Mouse (Mus musculus) adrenal gland, adult 2 months (tissue): ENCODE data around the gene Gm49394. TPM values are rescaled to one million over a fixed set of nuclear protein-coding genes. Genes with fewer than 3 reads are reported as not detected.

Source experiments
- DNase-seq: peaks from one replicate; pipeline ENCODE4 v3.0.0; 2021
- microRNA-seq, 2 experiments: library from miRNA; unstranded; fragments of <30 nt; microRNA quantifications; one replicate each; pipeline ENCODE4 v1.2.0; 2021
- polyA plus RNA-seq: library from polyadenylated mRNA; depleted of rRNA; stranded (reverse); fragments of >200 nt; gene quantifications from 2 replicates; pipeline ENCODE4 v1.2.3, GENCODE M21; 2012; rRNA removed
- total RNA-seq, 2 experiments: library from RNA; stranded (reverse); gene quantifications; 2 replicates each; pipeline ENCODE4 v1.2.3; 2021

Gm49394 gene
- total and polyA plus RNA-seq, 3 experiments, result not detected

DNA sequence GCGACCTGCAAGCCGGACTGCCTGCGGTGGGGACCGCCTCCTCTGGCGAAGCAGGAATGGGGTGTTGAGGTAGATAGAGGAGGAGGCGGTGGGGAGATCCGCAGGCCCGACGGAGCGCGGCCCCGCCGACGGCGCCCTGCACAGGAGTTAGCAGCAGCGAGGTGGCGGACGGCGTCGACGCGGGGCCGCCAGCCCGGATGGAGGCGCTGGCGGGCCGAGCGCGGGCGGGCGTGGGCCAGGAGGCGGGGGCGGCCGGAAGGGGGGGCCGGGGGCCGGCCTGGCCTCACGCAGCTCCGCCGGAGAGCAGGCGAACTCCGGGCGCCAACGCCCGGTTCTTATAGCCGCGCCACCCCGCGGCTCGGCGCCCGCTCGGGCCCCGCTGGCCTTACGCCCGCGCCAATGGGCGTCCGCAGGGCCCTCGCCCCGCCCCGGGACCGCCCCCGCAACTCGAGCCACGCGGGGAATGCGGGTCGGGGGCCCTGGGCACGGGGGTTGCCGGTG is 10.5 kb downstream of the Gm49394 start:
- peak; percentile 48 for DNase-seq

DNA sequence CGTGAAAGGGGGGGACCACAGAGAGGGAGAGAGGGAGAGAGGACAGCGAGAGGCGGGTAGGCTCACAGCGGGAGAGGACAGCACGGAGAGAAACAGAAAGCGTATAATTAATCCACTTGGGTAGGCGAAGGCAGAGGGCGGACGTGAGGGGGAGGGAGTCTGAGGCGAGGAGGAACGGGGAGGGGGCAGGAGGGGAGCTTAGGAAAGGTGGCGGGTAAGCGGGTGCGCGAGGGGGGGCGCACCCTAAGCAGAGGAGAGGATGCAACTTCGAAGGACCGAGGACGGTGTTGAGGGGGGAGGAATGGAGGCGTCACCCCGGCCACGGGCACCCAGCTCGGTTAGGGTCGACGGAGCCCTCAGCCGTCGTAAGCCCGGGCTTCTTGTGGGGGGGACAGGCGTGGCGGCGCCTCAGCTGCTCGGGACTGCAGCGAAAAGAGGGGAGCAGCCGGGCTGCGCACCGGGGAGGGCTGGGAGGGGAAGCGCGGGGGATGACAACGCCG is 11.0 kb downstream of the Gm49394 start:
- DNase-seq, result no peak

DNA sequence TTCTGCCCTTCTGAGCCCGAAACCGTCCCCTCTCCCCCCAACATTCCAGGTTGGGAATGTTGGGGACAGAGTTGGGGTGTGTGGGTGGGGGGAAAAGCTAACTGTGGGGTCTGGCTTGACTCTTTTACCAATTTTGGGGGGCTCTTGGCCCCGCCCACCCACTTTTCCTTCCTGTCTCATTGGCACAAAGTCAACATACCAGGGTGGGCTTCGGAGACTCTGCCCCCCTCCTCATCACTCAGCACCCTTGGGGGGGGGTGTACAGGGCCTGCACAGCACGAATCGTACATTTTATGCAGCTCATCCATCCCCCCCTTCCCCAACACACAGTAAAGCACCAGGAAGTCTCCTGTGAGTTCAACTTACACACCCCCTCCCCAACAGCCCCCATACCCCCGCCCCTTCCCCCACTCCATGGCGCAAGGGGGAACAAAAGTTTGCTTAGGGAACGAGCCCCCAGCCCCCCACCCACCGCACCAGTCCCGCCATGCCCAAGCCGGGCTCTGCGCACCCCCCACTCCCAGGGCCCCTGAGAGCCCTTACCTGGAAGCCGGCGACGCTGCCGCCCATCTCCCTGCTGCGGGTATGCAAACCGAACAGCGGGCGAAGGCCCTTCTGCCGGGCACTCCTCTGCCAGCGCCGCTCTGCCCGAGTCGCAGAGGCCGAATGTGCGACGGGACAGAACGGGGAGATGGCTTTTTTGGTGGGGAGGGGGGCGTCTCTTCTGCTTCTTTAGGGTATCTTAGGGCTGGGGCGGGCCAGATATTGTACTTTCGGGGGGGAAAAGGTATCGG is 11.7 kb downstream of the Gm49394 start:
- no peak for DNase-seq

DNA sequence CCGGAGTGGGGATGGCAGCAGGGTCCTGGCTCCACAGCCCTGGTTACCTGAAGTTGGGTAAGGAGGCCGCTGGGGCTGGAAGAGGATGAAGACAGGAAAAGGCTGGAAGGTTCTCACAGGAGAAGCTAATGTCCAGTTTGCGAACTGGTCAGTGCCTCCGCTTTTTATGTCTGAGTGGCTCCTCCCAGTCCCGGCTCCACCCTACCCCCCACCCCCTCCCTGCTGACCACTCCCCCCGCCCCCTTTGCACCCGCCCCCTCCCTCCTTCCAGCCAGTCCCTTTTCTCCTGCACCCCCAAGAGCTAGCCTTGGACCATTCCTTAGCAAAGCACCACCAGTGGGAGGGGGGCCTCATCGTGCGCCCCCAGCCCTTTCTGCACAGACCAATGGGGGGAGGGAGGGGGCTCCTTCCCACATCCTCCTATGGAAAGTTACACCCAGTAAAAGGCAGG is 12.4 kb downstream of the Gm49394 start:
- no peak for DNase-seq

DNA sequence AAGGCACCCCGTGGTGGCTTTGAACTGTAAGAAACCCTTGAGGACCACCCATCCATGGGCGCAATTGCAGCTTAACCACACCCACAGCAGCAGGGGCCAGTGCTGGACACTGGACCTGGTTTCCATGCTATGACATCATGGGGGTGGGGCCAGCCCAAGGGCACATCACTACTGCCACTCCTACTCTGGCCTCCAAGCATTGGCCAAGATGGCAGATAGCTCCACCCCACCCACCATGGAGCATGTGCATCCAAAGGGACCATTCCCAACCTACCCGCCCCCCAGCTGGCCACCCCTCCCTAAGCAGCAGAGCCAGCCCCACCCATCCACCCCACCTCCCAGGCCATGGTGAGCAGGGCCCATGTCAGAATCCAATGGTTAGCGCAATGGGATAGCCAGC is 13.7 kb downstream of the Gm49394 start:
- DNase-seq, result no peak

DNA sequence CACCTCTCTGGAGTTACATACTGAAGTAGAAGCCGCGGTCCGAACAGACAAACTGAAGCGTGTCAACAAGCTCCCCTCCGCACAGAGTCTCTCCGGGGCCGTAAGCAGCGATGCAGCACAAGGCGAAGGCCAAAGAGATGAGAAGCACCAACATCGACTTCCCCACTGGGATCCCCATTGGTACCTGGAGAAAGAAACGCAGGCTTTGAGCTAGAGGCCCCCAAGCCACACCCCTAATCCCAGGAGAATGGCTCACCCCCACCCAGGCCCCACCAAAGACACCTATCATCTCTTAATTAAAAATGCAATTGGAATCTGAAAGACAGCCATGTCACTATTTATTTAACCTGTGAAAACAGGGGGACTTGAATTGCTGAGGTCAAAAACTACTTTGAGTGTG is 14.1 kb downstream of the Gm49394 start:
- no peak for DNase-seq

DNA sequence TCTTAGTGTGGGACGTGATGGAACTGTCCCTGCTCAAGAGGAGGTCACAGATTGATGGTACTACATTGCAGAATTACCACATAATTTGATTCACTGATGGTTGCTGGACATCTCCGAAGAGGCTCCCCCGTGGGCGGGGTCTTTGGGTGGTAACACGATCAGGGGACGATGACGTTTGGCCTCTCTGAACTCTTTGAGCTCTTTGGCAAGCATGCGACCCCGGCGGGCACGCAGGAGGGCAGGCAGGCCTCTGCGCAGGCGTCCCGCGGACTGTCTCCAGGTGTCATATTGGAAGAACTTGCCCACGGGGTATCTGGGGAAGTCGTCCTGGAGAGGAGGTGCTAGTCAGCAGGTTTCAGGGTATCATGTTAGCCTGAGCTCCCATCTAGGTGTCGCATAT is 16.0 kb downstream of the Gm49394 start:
- DNase-seq, result no peak

DNA sequence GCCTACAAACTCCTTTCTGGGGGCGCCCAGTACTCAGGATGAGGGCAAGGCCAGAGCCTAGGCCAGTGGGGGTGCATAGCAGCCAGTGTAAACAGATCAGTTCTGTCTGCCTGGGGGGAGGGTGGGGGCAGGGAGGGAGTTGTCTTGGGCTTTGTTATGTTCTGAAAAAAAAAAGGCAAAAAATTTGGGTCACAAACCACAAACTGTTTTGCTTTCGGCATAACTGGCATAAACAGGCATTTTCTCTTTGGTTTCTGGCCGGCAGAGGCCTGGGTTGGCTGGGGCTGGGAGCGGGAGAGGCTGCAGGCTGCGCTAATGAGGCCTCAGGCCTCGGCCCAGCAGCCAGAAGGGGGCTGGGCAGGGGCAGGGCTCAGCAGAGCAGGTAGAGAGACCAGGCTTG is 23.1 kb downstream of the Gm49394 start:
- no peak for DNase-seq

DNA sequence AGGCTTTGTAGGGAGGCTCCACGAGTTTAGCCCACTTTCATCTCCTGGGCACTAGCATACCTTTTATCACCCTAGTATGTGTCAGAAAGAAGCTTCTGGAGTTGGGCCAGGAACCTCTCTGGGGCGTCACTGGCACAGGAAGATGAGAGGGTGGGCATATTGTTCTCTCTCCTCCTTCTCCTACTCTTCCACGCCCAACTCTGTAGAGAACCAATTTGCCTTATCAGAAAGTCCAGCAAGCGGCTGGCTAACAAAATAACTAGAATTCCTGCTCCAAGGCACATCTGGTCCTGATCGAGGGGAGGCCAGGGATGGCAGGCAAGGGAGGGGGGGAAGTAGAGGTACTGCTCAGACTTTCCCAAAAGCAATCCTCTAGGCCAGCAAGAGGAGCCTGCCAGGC is 24.7 kb downstream of the Gm49394 start:
- DNase-seq, result no peak

DNA sequence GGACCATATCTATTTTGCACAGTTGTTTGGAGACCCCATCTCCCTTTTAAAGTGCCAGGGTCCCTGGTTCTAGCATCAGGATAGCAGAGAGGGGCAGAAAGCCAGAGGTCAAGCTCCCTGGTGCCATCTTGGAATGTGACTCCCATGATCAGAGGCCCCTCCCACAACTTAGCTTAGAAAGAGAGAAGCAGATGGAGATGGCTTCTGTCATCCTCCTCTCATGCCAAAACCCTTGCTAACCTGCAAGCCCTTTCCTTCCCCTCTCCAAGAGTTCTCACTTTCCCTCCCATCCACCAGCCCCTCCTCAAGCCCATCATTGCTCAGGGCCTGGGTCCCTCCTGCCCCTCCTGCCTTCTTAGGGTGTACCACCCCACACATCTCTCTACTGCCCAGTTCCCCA is 33.6 kb downstream of the Gm49394 start:
- no peak for DNase-seq

DNA sequence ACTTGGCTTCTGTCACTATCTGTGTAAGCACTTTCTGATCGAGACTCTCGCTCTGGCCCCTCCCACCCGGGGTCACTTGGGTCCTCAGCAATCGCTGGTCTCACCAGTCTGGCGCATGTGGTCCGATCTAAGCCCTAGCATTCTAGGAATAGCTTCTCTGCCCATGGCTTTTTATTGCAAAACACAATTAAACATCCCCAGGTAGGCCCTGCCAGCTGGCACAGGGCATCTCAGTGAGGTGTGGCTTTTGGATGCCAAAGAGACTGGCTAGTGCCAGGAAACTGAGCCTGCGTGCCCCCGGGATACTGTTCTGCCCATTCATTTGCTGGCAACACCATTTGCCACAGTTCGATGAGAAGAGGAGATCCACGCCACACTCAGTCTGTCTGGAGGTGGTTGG is 39.1 kb downstream of the Gm49394 start:
- peak; percentile 43 for DNase-seq

DNA sequence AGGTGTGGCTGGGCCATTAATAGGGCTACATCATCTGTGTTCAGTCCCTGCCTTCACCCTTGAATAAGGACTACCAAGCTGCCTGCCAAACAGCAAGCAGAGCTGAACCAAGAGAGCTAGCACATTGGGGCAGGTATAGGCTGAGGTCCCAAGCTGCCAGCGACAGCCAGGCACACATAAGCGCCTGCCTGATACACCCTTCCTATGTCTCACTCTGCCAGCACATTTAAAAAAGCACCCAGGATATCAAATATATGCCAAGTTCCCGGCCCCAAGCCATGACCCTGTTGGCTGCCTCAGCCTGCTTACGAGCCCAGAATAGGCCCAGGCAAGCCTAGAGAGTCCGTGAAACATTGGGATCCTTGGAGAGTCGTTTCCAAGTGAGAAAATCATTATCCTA is 39.9 kb downstream of the Gm49394 start:
- no peak for DNase-seq

DNA sequence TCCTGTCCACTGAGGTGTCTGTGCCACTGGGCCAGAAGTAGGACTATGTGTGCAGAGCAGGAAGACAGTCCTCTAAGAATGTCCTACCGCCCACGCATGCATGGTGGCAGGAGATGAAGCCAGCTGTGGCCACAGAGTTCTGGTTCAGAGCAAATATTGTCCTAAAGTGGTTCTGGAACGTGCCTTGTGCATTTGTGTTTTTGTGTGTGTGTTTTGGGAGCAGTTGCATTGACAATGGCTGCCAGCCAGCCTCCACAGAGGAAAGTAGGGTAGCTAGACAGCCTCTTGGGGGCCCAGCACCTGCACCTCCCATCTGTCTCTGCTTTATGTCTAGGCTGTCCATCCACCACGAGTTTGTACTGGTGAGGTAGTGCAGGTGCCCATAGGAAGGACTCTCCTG is 47.6 kb downstream of the Gm49394 start:
- no peak for DNase-seq

DNA sequence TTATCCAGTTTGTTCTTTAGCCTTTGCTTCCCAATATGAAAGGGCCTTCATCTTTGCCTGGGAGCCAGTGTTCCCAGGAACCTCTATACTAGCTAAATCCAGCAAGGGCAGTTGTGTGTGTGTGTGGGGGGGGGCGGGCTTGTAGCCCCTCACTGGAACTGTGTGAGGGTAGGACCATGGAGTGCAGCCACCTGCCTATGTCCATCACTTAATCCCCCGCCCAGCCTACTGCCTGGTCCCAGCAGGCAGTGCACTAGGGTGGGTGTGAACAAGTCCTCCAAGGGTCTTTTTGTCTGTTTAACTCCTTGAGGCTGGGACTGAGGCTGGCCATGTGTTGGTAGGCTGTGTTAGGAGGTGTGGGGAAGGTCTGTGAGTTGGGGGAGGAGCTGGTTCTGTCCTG is 56.7 kb downstream of the Gm49394 start:
- DNase-seq, result no peak

DNA sequence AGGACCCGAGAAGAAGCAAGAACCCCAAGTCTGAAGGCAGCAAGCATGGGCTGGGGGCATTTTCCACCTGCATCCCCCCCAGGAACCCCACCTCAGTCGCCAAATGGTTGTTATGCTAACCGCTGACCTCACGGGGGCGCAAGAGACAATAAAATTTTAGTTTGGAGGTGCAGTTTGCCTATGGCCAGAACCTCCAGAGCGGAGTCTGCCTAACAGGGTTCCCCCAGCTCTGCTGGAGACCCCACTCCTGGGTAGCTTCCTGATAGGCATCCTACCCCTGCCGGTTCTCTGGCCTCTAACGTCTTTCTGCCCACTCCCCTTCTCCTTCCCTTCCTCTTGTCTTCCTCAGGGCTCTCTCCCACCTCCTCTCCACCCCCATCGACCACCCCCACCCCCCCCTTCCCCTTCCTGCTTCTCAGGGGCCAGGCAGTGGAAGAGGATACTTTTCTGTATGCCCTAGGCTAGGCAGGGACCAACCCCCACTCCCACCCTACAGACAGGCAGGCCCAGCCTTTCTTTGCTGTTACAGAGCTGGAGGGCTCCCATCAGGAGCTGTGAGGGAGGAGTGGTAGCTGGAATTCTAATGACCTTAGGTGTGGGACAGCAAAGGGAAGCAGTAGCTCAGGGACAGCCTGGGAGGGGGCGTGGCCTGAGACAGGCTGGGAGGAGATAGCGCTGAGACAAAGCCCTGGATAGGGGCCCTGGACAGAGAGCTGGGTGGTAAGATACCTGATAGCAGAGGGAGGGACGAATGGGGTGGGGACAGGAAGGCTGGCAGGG is 58.9 kb downstream of the Gm49394 start:
- peak; percentile 54 for DNase-seq

DNA sequence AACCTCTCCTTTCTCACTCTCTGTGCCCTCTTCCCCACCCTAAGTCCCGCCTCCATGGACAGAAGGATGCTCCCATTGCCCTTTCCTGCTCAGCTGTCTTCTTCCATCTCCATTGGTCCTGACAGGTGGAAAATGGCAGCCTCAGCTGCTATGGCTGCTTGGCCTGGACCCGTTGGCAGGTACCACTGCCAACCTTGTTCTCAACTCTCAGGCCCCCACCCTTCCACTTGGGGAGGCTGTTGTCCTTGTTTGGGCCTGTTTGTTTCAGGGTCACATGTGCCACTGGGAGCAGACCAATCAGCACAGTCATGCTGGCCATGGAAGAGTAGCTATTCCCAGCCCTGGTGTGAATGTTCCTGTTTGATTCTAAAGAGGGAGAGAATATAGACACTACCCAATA is 68.8 kb downstream of the Gm49394 start:
- no peak for DNase-seq

Small RNA genes within 50 kb of the gene (microRNA-seq; reads per million reads assigned to microRNA genes)
- gene Mir483, result 14.9 to 26.1 reads per million in 2 experiments

Other genes starting within 250 kb of the Gm49394 start
- not detected for gene Syt8, start 235.1 kb downstream of the Gm49394 start, total RNA-seq
- 0.16 and 0.20 TPM in 2 replicates for gene Syt8, start 235.1 kb downstream of the Gm49394 start, polyA plus RNA-seq
- gene Tnni2, start 228.1 kb downstream of the Gm49394 start, total RNA-seq, result under 1 TPM; 0.62 to 0.63 TPM
- gene Tnni2, start 228.1 kb downstream of the Gm49394 start, polyA plus RNA-seq, result 0.15 TPM in 1 of 2 replicates, not detected in the other
- 10 to 100 TPM; 20.9 to 28.7 TPM for gene Lsp1, start 209.1 kb downstream of the Gm49394 start, total RNA-seq
- 22.2 and 25.1 TPM in 2 replicates for gene Lsp1, start 209.1 kb downstream of the Gm49394 start, polyA plus RNA-seq
- not detected for gene Tnnt3, start 171.1 kb downstream of the Gm49394 start, total RNA-seq
- gene Tnnt3, start 171.1 kb downstream of the Gm49394 start, polyA plus RNA-seq, result 0.52 TPM in 1 of 2 replicates, not detected in the other
- gene Mrpl23, start 137.3 kb downstream of the Gm49394 start, total RNA-seq, result 1 to 10 TPM; 2.2 to 8.0 TPM
- gene Mrpl23, start 137.3 kb downstream of the Gm49394 start, polyA plus RNA-seq, result 6.9 and 7.6 TPM in 2 replicates
- gene Igf2, start 3.1 kb downstream of the Gm49394 start, total RNA-seq, result 10 to 100 TPM in 1 of 2 experiments, 1 to 10 TPM in 1; 8.6 to 13.1 TPM
- 22.4 and 32.0 TPM in 2 replicates for gene Igf2, start 3.1 kb downstream of the Gm49394 start, polyA plus RNA-seq
- not detected for gene Ins2, start 73.4 kb upstream of the Gm49394 start, total RNA-seq
- not detected in 2 replicates for gene Ins2, start 73.4 kb upstream of the Gm49394 start, polyA plus RNA-seq